Mouse (Mus musculus): Measurements from ENCODE around the gene Emc9.

GRCm38 (mm10) chr14:55540787-55541321 is 44.2 kb downstream of the Emc9 start:
- TF ChIP-seq CTCF (IDR thresholded peaks at IDR 0.05; ENCODE audit: control insufficient read depth, insufficient read depth, insufficient read length) (no peak), USF1 (IDR thresholded peaks at IDR 0.05; ENCODE audit: low read depth) (no peak), FOSL1 (IDR thresholded peaks at IDR 0.05; ENCODE audit: insufficient read depth, low read length, poor library complexity, severe bottlenecking) (no peak)
